Mouse (Mus musculus): ENCODE data around the gene Abcc3.

The Abcc3 gene

GRCm38 (mm10) chr11:94322636-94323035, 70.2 kb downstream of the Abcc3 start:
- DNase-seq = no peak

DNA sequence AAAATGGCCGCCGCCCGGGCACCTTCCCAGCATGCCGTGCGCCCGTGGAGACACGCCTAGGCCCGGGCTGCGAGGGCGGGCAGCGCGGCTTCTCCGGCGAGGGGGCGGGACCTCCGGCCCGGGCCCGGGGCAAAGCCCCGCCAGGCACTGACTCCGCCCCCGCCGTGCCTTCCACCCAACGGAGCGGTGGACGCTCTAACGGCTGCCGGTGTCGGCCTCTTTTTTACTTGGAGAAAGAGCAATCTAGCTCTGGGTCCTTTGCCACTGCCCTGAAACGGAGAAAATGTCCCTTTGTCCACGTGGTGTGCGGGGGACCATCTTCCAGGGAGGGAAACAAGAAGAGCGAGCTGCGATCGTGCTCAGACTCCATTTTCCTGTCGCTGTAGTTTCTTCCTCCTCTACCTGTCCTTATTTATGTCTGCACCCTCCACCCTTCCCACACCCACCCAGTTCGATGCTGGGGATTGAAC, 70.8 kb downstream of the Abcc3 start, which contains the start of gene Luc7l3:
Gene Luc7l3 (minus strand): TSS at position 58 of the 470 bp plus-strand sequence.
- DNase-seq = peak; percentile 97 to 99

DNA sequence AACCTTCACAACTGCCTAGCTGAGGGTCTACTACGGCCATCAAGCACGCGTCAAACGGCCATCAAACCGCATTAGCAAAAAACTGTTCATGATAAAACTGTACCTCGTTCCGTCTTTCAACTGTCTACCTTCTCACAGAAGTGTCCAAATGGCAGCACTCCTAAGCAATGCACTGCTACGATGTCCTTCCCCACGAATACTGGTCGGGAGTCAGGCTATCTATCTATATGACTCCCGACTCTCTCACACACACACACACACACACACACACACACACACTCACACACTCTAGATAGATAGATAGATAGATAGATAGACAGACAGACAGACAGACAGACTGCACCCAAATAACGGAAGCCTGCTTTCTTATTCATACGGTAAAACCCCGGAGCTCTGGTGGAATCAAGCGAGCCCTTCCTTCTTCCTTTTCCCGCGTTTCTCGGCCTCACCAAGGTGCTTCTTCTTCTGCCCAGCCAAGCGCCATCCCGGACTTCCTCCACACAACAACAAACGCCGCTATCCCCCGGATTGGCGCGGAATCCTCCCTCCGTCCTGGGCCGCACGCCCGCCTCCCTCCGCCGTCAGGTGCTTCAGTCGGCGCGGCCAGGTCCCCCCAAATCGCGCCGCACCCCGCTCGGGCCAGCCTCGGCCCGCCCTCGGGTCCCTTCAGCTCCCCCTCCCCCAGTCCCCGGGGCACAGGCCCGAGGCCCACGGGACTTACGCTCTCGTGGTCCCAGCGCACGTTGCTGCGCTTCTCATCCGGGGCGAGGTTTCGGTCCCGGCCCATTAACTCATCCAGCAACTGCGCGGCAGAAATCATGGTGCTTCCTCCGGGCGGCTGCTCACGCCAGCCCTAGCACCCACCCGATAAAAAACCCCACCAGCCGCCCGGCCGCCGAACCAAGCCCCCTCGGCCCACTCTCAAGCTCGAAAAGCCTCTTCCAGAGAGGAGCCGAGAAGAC, 71.5 kb downstream of the Abcc3 start:
- DNase-seq = peak in 1 of 2 experiments; percentile 82

GRCm38 (mm10) chr11:94318056-94318455, 74.7 kb downstream of the Abcc3 start:
- DNase-seq = peak in 1 of 2 experiments; percentile 21

DNA sequence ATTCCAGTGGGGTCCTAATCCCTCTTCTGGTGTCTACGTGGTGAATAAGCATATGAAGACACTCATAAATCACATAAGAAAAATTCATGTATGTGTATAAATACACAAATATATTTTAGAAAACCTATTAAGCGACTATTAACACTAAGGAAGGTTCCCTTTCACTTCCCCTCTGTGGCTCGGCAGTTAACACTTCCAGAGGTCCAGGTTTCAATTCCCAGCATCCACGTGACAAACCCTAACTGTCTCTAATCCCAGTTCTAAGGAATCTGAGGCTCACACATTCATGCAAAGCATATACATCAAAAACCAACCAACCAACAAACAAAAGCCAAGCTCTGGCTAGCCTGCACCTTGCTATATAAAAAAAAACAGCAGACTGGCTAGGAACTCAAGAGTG, 75.3 kb downstream of the Abcc3 start:
- no peak for DNase-seq

DNA sequence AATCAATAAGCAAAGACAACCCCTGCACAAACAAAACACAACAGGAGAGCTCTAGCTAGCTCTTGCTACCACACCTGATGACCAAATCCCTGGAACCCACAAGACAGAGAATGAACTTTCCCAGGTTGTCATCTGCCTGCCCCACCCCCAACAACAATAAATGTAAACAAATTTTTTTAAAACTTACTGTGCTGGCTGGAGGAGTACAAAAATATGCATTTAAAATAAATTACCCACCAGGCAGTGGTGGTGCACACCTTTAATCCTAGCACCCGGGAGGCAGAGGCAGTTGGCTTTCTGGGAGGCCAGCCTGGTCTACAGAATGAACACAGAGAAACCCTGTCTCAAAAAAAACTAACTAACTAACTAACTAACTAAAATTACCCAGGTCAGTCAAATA, 75.8 kb downstream of the Abcc3 start:
- no peak for DNase-seq

GRCm38 (mm10) chr11:94316528-94316927, 76.3 kb downstream of the Abcc3 start:
- no peak for DNase-seq

DNA sequence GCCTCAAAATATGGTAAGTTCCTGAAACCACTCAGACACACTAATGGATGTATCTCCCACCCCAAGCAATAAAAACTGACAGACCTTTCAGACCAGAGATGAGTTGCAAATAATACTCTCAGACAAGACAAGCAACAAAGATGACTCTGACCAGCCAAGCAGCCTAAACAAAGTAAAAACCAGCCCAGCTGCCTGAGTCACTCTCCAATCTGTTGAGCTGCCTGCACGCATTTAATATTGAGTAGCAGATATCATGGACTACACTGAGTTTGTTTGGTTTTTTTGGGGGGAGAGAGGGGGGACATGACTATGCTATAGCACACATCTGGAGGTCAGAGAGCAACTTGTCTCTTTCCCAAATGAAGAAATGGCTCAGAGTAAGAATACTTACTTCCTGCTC, 77.5 kb downstream of the Abcc3 start:
- no peak for DNase-seq

DNA sequence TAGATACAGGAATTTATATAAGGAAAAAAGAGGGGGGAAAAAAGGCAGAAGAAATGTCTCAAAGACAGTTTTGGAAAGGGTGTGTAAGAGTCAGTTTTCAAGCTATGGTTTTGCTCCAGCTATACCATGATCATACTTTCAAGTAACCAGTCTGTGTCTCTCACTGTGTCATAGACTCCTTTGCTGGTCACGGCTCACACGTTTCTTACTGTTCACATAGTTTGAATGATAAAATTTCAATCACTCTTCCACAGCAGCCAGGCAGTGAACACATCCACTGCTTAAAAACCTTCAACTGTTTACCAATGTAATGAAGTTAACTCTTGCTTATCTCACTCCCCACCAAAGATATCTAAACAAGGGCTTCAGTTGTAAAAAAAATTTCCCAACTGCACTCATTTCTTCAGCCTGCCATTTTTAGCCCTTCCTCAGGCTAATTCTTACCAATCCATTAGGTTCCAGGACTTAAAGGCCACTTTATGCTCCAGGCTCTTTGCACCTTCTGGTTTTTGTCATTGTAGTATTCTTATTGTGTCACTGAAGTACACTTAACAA, 78.6 kb downstream of the Abcc3 start:
- no peak for DNase-seq

DNA sequence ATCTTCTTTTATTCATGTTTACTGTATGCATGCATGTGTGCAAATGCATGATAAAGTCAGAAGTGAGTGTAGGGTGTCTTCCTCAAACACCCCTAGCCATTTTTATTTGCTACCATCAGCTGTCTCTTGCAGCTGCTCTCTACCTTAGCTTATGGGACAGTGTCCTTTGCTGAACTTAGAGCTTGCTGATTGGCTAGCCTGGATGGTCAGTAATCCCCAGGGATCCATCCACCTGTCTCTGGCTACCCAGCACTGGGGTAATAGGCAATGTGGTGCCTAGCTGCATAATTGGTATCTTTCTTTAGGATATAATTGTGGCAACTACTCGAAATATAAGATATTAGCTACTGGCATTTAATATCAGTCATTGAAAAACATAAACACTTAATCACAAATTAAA, 80.1 kb downstream of the Abcc3 start:
- DNase-seq = no peak

GRCm38 (mm10) chr11:94294996-94295845, 97.6 kb downstream of the Abcc3 start:
- DNase-seq = no peak

Measured in cerebellum, postnatal 25 days (tissue).